Mouse (Mus musculus): ENCODE measurements around the gene Epha3. TPM values are rescaled to one million over a fixed set of nuclear protein-coding genes. Genes with fewer than 3 reads are reported as not detected.

The Epha3 gene
- polyA plus RNA-seq (2017; shearing (Covaris generic)), result 22.2 TPM

DNA sequence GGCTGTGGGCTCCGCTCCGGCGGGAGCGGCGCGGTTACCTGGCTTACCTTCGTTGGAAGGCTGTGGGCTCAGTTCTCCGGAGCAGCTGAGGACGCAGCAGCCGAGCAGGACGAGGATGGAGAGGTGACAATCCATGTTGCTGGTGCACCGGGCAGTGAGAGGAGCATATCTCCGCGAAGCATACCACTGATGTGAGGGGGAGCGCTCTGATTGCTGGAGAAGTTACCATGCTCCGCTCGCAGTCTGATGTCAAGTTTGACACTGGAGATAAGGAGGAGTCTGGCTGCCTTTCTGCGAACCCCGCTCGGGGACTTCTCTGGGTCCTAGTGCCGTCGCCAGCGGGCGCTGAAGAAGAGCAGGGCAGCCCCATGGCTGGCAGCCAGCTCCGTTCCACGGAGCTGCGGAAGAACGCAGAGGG lies at the start of gene Epha3:
Gene Epha3 (minus strand): TSS at position 263 of the 418 bp plus-strand sequence.

Measured in effector memory CD4-positive, alpha-beta T cell, adult 7 months (primary cell).